ENCODE assay signal across 10 mouse cellular contexts in genomic region chr5:8243064-8243615, GRCm38 (mm10).
DNase-seq lines count a peak whose midpoint lies in the region; ATAC-seq lines count a peak whose summit lies in the region.
"Had no signal": no experiment of that assay in that cellular context is flagged by ENCODE, and none has a peak within 500 bp of the region (broad histone marks: within the 10 kb centered on the region; RNA-seq: fewer than 3 reads in every experiment).

No protein-coding gene starts in this region.

- no peak overlapping the region for H3K9ac ChIP-seq in hindbrain, embryonic 15.5 days
- H3K9ac ChIP-seq: liver, embryonic 12.5 days had no signal

- no peaks in the 10 kb centered on the region for H3K4me1 ChIP-seq in heart, embryonic 10.5 days
- H3K4me1 ChIP-seq in hindbrain, embryonic 15.5 days (replicated peaks): no peaks in the 10 kb centered on the region
- H3K4me1 ChIP-seq: liver, embryonic 12.5 days had no signal

- intact Hi-C loops in gastrocnemius, postnatal 14 days (cut with DNase I; ENCODE audit: low total_unique reads): no loop called here

- no peaks in the 10 kb centered on the region for H3K9me3 ChIP-seq in heart, embryonic 10.5 days
- no peaks in the 10 kb centered on the region for H3K9me3 ChIP-seq in hindbrain, embryonic 15.5 days
- H3K9me3 ChIP-seq: G1E; liver, embryonic 12.5 days had no signal

- WGBS in heart, embryonic 10.5 days: 64% methylated on average over 4 of the region's 4 CpGs
- WGBS in hindbrain, embryonic 15.5 days: 59% methylated on average over 4 of the region's 4 CpGs

- ATAC-seq in hindbrain, embryonic 15.5 days (ENCODE audit: low FRiP score, low read depth): peak; percentile 71; the same call in 1 of the 2 replicates
- ATAC-seq: liver, embryonic 12.5 days had no signal

- peak; percentile 74 for DNase-seq in heart, embryonic 10.5 days (ENCODE audit: low spot score)
- no peak for DNase-seq in heart, adult 18-20 months
- peak; percentile 40 for DNase-seq in 3T3-L1 (ENCODE audit: low read depth, low spot score)
- peak; percentile 51 for DNase-seq in cerebellum, adult 11-12 months
- DNase-seq in adrenal gland, adult 2 months: no peak
- no peak for DNase-seq in right cerebral cortex, postnatal 10 days (ENCODE audit: low spot score in 2 of 2)
- no peak for DNase-seq in gastrocnemius, postnatal 14 days

- no peaks in the 10 kb centered on the region for H3K27me3 ChIP-seq in heart, embryonic 10.5 days (ENCODE audit: insufficient read depth, poor library complexity, severe bottlenecking)
- H3K27me3 ChIP-seq in hindbrain, embryonic 15.5 days: no peaks in the 10 kb centered on the region
- H3K27me3 ChIP-seq: liver, embryonic 12.5 days had no signal

- H3K27ac ChIP-seq in heart, embryonic 10.5 days: no peak overlapping the region
- no peak overlapping the region for H3K27ac ChIP-seq in hindbrain, embryonic 15.5 days (replicated peaks)
- H3K27ac ChIP-seq: liver, embryonic 12.5 days had no signal

- H3K4me3 ChIP-seq in heart, embryonic 10.5 days: no peak overlapping the region
- H3K4me3 ChIP-seq in hindbrain, embryonic 15.5 days: no peak overlapping the region
- H3K4me3 ChIP-seq: liver, embryonic 12.5 days had no signal

- no peaks in the 10 kb centered on the region for H3K36me3 ChIP-seq in heart, embryonic 10.5 days
- H3K36me3 ChIP-seq in hindbrain, embryonic 15.5 days: no peaks in the 10 kb centered on the region
- H3K36me3 ChIP-seq: G1E; liver, embryonic 12.5 days had no signal

- no peak overlapping the region for H3K4me2 ChIP-seq in hindbrain, embryonic 15.5 days
- H3K4me2 ChIP-seq: liver, embryonic 12.5 days had no signal

Comparison
In these comparisons a context has a peak if more than half of its experiments do, and no peak if none do; other contexts are left out.
1. DNase-seq: peak in heart, embryonic 10.5 days (single experiment), 3T3-L1 (single experiment) and cerebellum, adult 11-12 months (single experiment); none in heart, adult 18-20 months (0 of 2), adrenal gland, adult 2 months (single experiment), right cerebral cortex, postnatal 10 days (0 of 2) and gastrocnemius, postnatal 14 days (single experiment).